9 mouse cellular contexts compared by ENCODE assay signal in genomic region chr13:41642851-41643250, GRCm38 (mm10). TPM values are rescaled to one million over a fixed set of nuclear protein-coding genes. Genes with fewer than 3 reads are reported as not detected.
DNase-seq lines count a peak whose midpoint lies in the region; ATAC-seq and TF ChIP-seq lines count a peak whose summit lies in the region.
"Had no signal": no experiment of that assay in that cellular context is flagged by ENCODE, and none has a peak within 500 bp of the region (broad histone marks: within the 10 kb centered on the region; RNA-seq: fewer than 3 reads in every experiment).

No protein-coding gene starts in this region.

- H3K27ac ChIP-seq in forebrain, embryonic 14.5 days (ENCODE audit: low read depth, low read length): no peak overlapping the region
- H3K27ac ChIP-seq in hindbrain, postnatal 0 days: no peak overlapping the region

- peak; percentile 53 for DNase-seq in urinary bladder, postnatal 25 days (ENCODE audit: low spot score)
- no peak for DNase-seq in urinary bladder, postnatal 10 days (ENCODE audit: low spot score)
- DNase-seq in forebrain, embryonic 14.5 days (ENCODE audit: low spot score): peak; percentile 77
- DNase-seq in hindbrain, postnatal 0 days (ENCODE audit: low spot score): peak; percentile 82
- DNase-seq in left cerebral cortex, postnatal 14 days (ENCODE audit: low spot score in 2 of 2): peak; percentile 76 to 86
- peak; percentile 10 to 12 for DNase-seq in natural killer cell, adult 2 months (ENCODE audit: low spot score in 2 of 2)

- no peaks in the 10 kb centered on the region for H3K9me3 ChIP-seq in forebrain, embryonic 14.5 days (replicated peaks; ENCODE audit: control insufficient read depth, low read length)
- no peaks in the 10 kb centered on the region for H3K9me3 ChIP-seq in hindbrain, postnatal 0 days (ENCODE audit: low read length)

- H3K4me2 ChIP-seq in forebrain, embryonic 14.5 days (ENCODE audit: low read length): no peak overlapping the region
- H3K4me2 ChIP-seq in hindbrain, postnatal 0 days (ENCODE audit: low read depth, low read length): no peak overlapping the region

- 27% methylated on average over 6 of the region's 6 CpGs for WGBS in forebrain, embryonic 14.5 days
- 19% methylated on average over 6 of the region's 6 CpGs for WGBS in hindbrain, postnatal 0 days

- no peak overlapping the region for H3K4me3 ChIP-seq in forebrain, embryonic 14.5 days (ENCODE audit: low read depth, low read length)
- no peak overlapping the region for H3K4me3 ChIP-seq in hindbrain, postnatal 0 days (ENCODE audit: low read length)
- H3K4me3 ChIP-seq: erythroblast, embryonic 14.5 days had no signal

- TF ChIP-seq CTCF in hindbrain, postnatal 0 days (IDR thresholded peaks at IDR 0.05; ENCODE audit: low read depth): peak; percentile 80

- peak; percentile 49; the same call in 1 of the 2 replicates for ATAC-seq in cerebellum, adult (ENCODE audit: insufficient number of reproducible peaks, low FRiP score, low TSS enrichment)
- peak; percentile 35 for ATAC-seq in forebrain, embryonic 14.5 days
- 0 out of 2 replicates have a peak, but pooled peaks have one; percentile 47 for ATAC-seq in hindbrain, postnatal 0 days
- no peak for ATAC-seq in erythroid progenitor cell, adult 5-6 weeks (replicated peaks; ENCODE audit: low FRiP score, poor library complexity, severe bottlenecking)

- H3K27me3 ChIP-seq in forebrain, embryonic 14.5 days (replicated peaks; ENCODE audit: control insufficient read depth, insufficient read depth, low read length): no peaks in the 10 kb centered on the region
- no peaks in the 10 kb centered on the region for H3K27me3 ChIP-seq in hindbrain, postnatal 0 days (ENCODE audit: insufficient read depth, low read length)

- intact Hi-C loops in left cerebral cortex, postnatal 14 days (cut with DNase I): loop anchor here (5.0 to 10.0 kb wide), 3 partner anchors 62 to 599 kb away; partner anchors contain the start of gene Hivep1

- peaks cover 6% of the 10 kb centered on the region for H3K4me1 ChIP-seq in forebrain, embryonic 14.5 days (ENCODE audit: control insufficient read depth, insufficient read depth, low read length)
- no peaks in the 10 kb centered on the region for H3K4me1 ChIP-seq in hindbrain, postnatal 0 days (ENCODE audit: insufficient read depth, low read length)

- H3K9ac ChIP-seq in forebrain, embryonic 14.5 days (ENCODE audit: low read length): no peak overlapping the region
- H3K9ac ChIP-seq in hindbrain, postnatal 0 days (replicated peaks; ENCODE audit: low read length): no peak overlapping the region

- H3K36me3 ChIP-seq in forebrain, embryonic 14.5 days (ENCODE audit: control insufficient read depth, insufficient read depth, low read length): peaks cover 7% of the 10 kb centered on the region; the same call in 1 of the 2 replicates
- no peaks in the 10 kb centered on the region for H3K36me3 ChIP-seq in hindbrain, postnatal 0 days (ENCODE audit: insufficient read depth, low read length)

RNA-seq across cellular contexts. Expression of gene Tmem170b, which starts 37.1 kb away (rescaled TPM):
- 32.5 and 46.3 TPM in 2 replicates for polyA plus RNA-seq in forebrain, embryonic 14.5 days (2014; fragmentation: Nextera tagmentation; extraction: Ambion mirVana)
- 25.3 and 26.5 TPM in 2 replicates for total RNA-seq in hindbrain, postnatal 0 days (2014; rRNA removed)
- polyA plus RNA-seq in hindbrain, postnatal 0 days (2015; fragmentation: Nextera tagmentation; extraction: Ambion mirVana): 33.2 and 33.6 TPM in 2 replicates
- total RNA-seq in left cerebral cortex, postnatal 14 days (2021): 10 to 100 TPM; 77.9 to 84.1 TPM
- 9.4 and 10.5 TPM in 2 replicates for total RNA-seq in erythroid progenitor cell, adult 5-6 weeks (2015; ENCODE audit: low replicate concordance)
- total RNA-seq in erythroid progenitor cell, adult 5-6 weeks (2017; ENCODE audit: low replicate concordance): 7.4 and 7.6 TPM in 2 replicates
